Mouse (Mus musculus) retina, embryonic 14.5 days (tissue): ENCODE data around the gene Gng3.
A peak's percentile ranks its signal among the peaks of the same experiment; 100 is the strongest.
"Not testable (repeated sequence)": the region's sequence is repeated elsewhere in the genome, so short reads cannot be mapped to it uniquely, and the experiment has no call there.

Source experiments
- DNase-seq: peaks from one replicate; pipeline ENCODE4 v3.0.0-alpha.2; 2015; ENCODE audit warnings: low spot score

Gng3 gene

DNA sequence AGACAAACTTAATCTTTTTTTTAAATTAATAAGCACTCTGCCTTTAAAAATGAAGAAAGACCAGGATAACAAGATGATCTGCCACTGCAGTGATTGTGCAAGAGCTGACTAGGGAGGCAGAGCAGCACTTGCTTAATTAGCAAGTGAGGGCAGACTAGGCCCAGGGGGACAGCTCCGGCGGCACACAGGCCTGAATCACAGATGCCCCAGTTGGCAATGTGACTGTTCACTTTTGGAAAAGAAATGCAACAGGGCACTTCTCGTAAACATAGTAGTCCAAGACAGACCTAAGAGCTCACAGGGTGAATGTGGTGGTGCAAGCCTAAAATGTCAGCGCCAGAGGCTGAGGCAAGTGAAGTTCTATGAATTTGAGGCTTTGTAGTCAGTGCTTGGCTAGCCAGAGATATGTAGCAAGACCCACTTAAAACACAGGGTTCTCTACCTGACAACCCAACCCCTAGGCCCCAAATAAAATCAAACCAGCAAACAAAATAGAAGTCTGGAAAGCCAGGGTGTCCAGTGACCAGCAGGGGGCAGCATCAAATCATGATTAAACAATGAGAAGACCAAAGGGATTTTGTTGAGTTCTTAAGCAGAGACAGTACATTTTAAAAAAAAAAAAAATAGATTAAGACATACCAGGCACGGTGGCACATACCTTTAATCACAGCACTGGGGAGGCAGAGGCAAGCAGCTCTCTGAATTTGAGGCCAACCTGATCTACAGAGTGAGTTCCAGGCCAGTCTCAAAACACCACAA is 5.6 kb upstream of the Gng3 start:
- peak; percentile 94 for DNase-seq

DNA sequence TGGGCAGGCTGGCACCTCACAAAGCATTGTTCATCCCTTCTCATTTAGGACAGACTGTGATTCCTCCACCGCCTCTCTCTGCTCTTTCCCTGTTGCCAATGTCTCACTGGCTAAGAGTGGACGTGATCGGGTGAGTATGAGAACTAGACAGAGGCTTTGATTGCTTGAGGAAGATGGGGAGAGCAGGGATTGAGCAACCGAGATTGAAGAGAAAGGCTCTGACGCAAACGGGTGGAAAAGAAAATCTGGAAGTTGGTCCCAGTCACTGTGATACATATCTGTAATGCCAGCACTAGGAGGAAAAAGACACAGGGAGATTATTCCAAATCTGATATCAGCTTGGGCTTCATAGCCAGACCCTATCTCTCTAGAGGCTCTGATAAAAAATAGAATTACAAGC is 4.0 kb upstream of the Gng3 start:
- no peak for DNase-seq

- DNase-seq, result no peak
These were observed 2.0 kb upstream of the Gng3 start for GRCm38 (mm10) chr19:8841012-8841411.

GRCm38 (mm10) chr19:8839908-8840791 is 1.2 kb upstream of the Gng3 start:
- DNase-seq, result peak; percentile 80

DNA sequence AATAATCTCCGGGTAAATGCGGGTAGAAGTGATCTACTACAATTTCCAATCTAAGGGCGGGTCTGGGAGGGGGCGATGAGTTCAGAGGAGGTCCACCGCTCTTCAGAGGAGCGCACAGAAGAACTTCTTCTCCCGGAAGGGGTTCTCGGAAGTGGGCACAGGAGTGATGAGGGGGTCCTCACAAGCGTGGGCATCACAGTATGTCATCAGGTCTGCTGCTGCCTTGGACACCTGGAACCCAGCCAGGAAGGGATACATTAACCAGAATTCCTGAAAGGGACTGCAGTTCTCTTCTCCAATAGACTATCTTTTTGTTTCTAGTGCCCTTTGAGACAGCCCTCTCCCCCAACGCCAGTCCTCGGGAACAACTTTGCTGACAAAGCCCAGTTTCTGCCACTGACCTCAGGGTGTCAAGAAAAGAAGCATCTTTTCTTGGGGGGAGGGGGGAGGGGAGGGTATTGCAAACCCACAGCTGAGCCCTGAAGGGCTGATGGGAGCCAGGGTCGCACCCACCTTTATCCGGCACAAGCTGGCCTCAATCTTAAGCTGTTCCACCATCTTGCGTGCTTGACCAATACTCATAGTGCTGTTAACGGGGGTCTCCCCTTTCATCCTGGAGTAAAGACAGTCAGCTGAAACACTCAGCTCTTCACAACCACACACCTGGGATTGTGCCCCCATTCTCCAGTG is 808 bp downstream of the Gng3 start:
- DNase-seq, result peak; percentile 39

GRCm38 (mm10) chr19:8837251-8837791 is 1.7 kb downstream of the Gng3 start, which contains the start of gene Bscl2:
Bscl2 (plus strand) TSS chr19:8837467.
- peak; percentile 89 for DNase-seq

- DNase-seq, result not testable (repeated sequence)
These were observed 2.7 kb downstream of the Gng3 start for GRCm38 (mm10) chr19:8836327-8836726.

GRCm38 (mm10) chr19:8832971-8833370 is 6.0 kb downstream of the Gng3 start:
- no peak for DNase-seq

- peak; percentile 33 for DNase-seq
These were observed 7.7 kb downstream of the Gng3 start for GRCm38 (mm10) chr19:8831262-8831661.

DNA sequence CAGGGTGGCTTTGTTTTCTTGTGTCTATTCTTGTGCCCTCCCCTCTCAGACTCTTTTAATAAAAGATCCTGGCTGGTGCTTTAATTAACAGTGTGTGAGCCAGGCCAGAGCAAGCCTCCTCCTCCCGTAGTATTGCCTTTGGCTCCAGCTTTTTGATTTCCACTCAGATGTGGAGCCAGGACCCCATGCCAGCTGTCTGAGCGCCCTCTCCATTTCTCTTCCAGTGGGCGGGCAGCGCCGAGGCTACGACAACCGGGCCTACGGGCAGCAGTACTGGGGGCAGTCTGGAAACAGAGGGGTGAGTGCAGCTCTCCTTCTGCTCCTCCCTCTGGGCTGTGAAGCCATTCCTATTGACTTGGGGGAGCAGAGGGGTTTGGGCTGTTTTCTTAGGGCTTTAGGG is 8.3 kb downstream of the Gng3 start:
- no peak for DNase-seq

DNA sequence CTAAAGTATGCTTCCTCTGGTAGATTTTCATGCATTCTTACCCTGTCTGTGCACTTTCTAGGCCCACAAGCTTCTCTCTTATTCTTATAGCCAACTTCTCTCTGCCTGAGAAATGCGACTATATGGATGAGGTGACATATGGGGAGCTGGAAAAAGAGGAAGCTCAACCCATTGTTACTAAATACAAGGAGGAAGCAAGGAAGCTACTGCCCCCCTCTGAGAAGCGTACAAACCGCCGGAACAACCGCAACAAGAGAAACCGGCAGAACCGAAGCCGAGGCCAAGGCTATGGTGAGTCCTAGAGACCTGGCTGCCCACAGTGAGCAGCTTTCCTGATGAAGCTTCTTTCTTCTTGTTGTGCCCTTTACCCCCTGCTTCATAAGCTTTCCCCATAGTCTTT is 9.3 kb downstream of the Gng3 start, which contains the start of gene AC129217.1:
Gene AC129217.1 (plus strand): TSS at position 114 of the 400 bp plus-strand sequence.
- DNase-seq, result no peak

GRCm38 (mm10) chr19:8822696-8823095 is 16.3 kb downstream of the Gng3 start:
- DNase-seq, result no peak

GRCm38 (mm10) chr19:8821146-8821545 is 17.8 kb downstream of the Gng3 start:
- no peak for DNase-seq

- no peak for DNase-seq
These were observed 18.5 kb downstream of the Gng3 start for GRCm38 (mm10) chr19:8820424-8820956.

GRCm38 (mm10) chr19:8819596-8820423 is 19.2 kb downstream of the Gng3 start, which contains the start of gene Hnrnpul2:
Hnrnpul2 (plus strand) TSS chr19:8820010.
- DNase-seq, result peak; percentile 98

GRCm38 (mm10) chr19:8818801-8819595 is 20.0 kb downstream of the Gng3 start, which contains the start of gene Ttc9c:
Ttc9c (minus strand) TSS chr19:8819333.
- peak; percentile 100 for DNase-seq

DNA sequence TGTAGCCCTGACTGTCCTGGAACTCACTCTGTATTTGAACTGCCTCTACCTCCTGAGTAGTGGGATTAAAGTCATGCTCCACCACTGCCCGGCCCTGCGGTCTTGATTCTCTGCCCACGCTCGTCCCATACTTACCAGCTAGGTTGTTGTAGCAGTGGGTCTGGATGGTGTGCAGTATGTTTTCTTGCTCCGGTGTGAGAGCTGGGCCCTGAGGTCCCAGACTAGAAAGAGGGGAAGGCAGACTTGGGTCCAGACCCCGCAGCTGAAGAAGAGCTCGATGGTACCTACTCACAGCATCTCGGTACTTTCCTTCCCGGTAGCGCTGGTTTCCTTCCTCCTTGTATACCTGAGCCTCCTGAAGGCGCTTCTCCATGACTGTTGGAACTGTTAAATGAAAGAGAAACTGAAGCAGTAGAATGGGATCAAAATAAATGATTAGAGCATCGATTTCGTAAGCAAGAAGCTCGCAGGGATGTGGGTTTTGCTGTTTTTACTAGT is 20.6 kb downstream of the Gng3 start:
- no peak for DNase-seq

GRCm38 (mm10) chr19:8817001-8817400 is 22.0 kb downstream of the Gng3 start:
- DNase-seq, result no peak

DNA sequence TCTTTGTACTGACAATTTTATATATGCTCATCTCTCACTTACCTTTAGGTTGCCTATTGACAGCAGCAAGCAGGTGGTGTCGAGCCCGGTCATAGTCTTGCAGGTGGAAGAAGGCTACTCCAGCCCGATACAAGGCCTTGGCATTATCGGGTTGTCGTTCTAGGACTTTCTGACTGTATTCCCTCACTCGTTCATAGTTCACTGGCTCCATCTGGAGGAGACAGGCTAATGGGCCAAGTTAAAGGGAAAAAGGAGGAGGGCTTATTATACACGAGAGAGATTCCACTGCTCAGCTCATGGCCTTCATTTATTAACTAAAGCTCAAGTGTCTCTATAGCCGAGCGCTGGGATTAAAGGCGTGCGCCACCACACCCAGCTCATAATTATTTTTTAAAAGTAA is 23.2 kb downstream of the Gng3 start:
- peak; percentile 46 for DNase-seq

DNA sequence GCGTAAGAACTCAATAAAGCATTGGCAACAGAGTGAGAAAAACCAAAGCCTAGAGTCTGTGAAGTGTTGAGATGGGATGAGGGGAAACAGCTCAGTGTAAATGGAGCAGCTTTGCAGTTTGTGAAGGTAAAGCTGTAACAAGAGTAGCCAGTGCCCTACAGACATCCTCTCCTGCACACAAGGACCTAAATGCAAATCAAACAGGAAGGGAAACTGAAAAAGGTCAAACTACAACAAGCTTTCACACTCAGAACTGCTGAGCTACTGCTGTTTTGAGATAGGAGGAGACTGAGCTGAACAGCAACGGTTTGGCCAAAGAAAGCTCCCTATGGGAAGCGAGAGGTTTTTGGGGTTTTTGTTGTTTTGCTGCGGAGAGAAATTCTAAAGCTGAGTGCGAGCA is 32.2 kb downstream of the Gng3 start:
- no peak for DNase-seq
